Mouse (Mus musculus) hindbrain, postnatal 0 days (tissue): ENCODE measurements around the gene Mrpl4. TPM values are rescaled to one million over a fixed set of nuclear protein-coding genes. Genes with fewer than 3 reads are reported as not detected.
A peak's percentile ranks its signal among the peaks of the same experiment; 100 is the strongest.

ENCODE experiments used
- ATAC-seq: fragments of 200-750 bp; cut with Nextera tagmentation; 2 replicates; pipeline ENCODE4 v1.8.0; 2017; ENCODE audit warnings: mild to moderate bottlenecking, moderate TSS enrichment, moderate library complexity
- DNase-seq: peaks from one replicate; pipeline ENCODE4 v3.0.0-alpha.2; 2015; ENCODE audit warnings: low spot score
- H3K27ac ChIP-seq: fragments of 300-500 bp; sonication (generic); 2 replicates; pipeline ENCODE4 v1.5.1; 2014; ENCODE audit warnings: mild to moderate bottlenecking
- H3K27me3 ChIP-seq: fragments of 300-500 bp; sonication (generic); 2 replicates; pipeline ENCODE4 v1.6.1; 2014; ENCODE audit warnings: low read length, mixed read lengths; ENCODE audit not compliant: insufficient read depth
- H3K36me3 ChIP-seq: fragments of 300-500 bp; sonication (generic); 2 replicates; pipeline ENCODE4 v1.6.1; 2014; ENCODE audit warnings: low read length, mixed read lengths; ENCODE audit not compliant: insufficient read depth
- H3K4me1 ChIP-seq: fragments of 300-500 bp; sonication (generic); 2 replicates; pipeline ENCODE4 v1.6.1; 2014; ENCODE audit warnings: antibody characterized with exemption, low read length, mixed read lengths; ENCODE audit not compliant: insufficient read depth
- H3K4me2 ChIP-seq: fragments of 300-500 bp; sonication (generic); 2 replicates; pipeline ENCODE4 v1.6.1; 2014; ENCODE audit warnings: low read depth, mild to moderate bottlenecking, low read length, moderate library complexity, mixed read lengths
- H3K4me3 ChIP-seq: fragments of 300-500 bp; sonication (generic); 2 replicates; pipeline ENCODE4 v1.5.1; 2014; ENCODE audit warnings: low read length
- H3K9ac ChIP-seq: fragments of 300-500 bp; sonication (generic); replicated peaks from 2 replicates; pipeline ENCODE4 v1.6.1; 2014; ENCODE audit warnings: mild to moderate bottlenecking, low read length, moderate library complexity, mixed read lengths
- H3K9me3 ChIP-seq: fragments of 300-500 bp; sonication (generic); 2 replicates; pipeline ENCODE4 v1.6.1; 2016; ENCODE audit warnings: low read length, mixed read lengths
- CTCF ChIP-seq: IDR thresholded peaks from 2 replicates; pipeline ENCODE4 v1.5.1; 2016; ENCODE audit warnings: antibody characterized with exemption, control low read depth, low read depth
- WGBS: fragments of 180-500 bp; shearing (Covaris S2); extraction: QIAGEN DNeasy Blood & Tissue Kit; methylation state at CpG from one replicate; pipeline ENCODE4 v1.1.7; 2014; 5-methylcytosine and 5-hydroxymethylcytosine counted together
- polyA plus RNA-seq: library from polyadenylated mRNA; unstranded; fragments of >200 nt; fragmentation: Nextera tagmentation; extraction: Ambion mirVana; gene quantifications from 2 replicates; pipeline ENCODE4 v1.2.1, GENCODE M21; 2015
- total RNA-seq: library from RNA; depleted of rRNA; stranded (reverse); fragments of >200 nt; gene quantifications from 2 replicates; pipeline ENCODE4 v1.2.3, GENCODE M21; 2014; rRNA removed

Mrpl4 gene
- total RNA-seq (104 and 107 TPM in 2 replicates), polyA plus RNA-seq (117 and 124 TPM in 2 replicates)

DNA sequence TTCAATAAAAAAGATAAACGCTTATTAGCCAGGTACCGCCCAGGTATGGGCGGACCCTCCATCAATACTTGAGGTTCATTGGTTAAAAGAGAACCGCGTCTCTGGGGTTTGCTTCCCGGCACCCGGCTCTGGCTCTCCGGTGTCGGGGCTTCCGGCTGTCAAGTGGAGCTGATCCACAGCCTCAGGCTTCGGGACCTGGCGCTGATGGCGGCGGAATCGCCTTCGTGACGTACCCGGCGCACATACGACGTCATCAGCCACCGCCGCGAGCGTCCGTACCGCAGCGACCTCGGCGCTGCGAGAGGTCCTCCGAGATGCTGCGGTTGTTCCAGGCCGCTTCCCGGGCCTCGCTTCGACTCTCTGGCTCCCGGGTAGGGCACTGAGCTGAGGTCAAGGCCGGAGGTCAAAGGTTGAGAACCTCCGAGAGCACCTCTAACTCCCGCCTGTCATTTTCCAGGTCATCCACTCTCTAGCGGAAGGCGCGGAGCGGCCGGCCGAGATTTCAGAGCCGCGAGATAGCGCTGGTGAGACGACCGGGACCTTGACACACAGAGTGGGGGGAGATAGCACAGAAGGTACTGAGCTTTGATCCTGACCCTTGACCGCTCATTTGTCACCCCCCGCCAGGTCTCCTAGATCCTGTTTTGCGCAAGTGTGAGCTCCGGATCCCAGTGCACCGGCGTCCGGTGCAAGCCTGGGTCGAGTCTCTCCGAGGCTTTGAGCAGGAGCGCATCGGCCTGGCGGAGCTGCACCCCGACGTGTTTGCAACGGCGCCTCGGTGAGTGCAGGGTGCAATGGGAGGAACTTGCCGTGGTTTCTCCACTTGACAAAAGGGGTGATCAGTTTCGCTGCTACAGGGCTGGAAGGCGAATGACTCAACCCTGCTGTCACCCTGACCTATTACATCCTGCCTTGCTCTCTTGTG lies at the start of gene Mrpl4:
Gene Mrpl4 (plus strand): TSS at position 112 of the 925 bp plus-strand sequence.
- Histone ChIP-seq H3K27me3 (no peaks in the 10 kb centered on the region), H3K9ac (peak within 1 kb of the TSS; percentile 86), H3K4me1 (no peaks in the 10 kb centered on the region), H3K4me3 (peak within 1 kb of the TSS; percentile 87), H3K27ac (peak within 1 kb of the TSS; percentile 77), H3K36me3 (peaks cover 20% of the 10 kb centered on the region), H3K4me2 (peak within 1 kb of the TSS; percentile 86), H3K9me3 (no peaks in the 10 kb centered on the region)
- no peak for TF ChIP-seq CTCF
- WGBS: under 1% methylated on average over 72 of the region's 72 CpGs
- peak; percentile 95 for DNase-seq
- peak; percentile 92 for ATAC-seq

DNA sequence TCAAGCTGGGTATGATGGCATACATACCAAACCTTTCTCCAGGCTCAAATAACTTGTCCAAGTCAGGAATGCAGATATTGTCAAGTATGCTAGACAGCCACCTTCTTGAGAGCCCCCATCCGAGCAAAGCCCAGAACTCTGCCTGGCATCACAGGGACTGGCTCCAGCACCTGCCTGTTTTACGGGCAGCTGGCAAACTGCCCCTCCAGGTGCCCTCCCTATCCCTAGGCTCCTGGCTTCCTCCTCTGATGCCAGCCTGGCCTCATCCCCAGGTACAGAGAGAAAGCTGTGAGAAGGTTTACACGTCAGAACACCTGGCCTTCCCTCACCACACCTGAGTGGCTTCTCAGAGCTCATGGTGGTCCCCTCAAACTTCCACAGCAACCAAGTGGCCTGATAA lies 45.5 kb upstream of the Mrpl4 start:
- Histone ChIP-seq H3K36me3 (no peaks in the 10 kb centered on the region), H3K4me3 (no peak overlapping the region), H3K27ac (no peak overlapping the region), H3K27me3 (no peaks in the 10 kb centered on the region), H3K4me2 (no peak overlapping the region), H3K9ac (no peak overlapping the region), H3K4me1 (no peaks in the 10 kb centered on the region), H3K9me3 (no peaks in the 10 kb centered on the region)
- WGBS: 72% methylated on average over 3 of the region's 3 CpGs
- ATAC-seq: no peak
- DNase-seq: no peak
- TF ChIP-seq CTCF: no peak

DNA sequence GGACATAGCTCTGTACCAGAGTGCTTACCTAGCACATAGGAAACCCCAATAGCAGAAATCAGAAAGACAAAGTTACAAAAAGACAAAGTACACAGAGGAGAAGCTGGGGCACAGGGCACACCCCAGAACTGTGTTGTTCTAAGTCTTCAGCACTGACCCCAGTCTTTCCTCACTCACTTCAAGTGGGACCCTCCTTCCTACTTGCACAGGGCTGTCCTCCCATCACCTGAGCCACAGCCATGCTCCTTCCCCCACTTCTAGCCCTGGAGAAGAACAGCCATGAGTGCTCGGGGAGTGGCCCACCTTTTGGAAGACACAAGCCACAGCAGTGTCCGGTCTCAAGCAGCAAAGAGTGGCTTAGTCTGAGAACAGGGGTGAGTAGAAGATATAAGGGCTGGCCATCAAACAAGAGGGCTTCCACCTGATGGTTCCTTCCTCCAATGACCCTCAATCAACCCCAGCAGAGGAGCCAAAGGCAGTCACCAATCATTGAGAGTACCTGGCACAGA lies 43.1 kb upstream of the Mrpl4 start, which contains the start of gene Dnmt1:
Gene Dnmt1 (minus strand): TSS at position 459 of the 509 bp plus-strand sequence.
- ATAC-seq: no peak
- Histone ChIP-seq H3K4me2 (no peak within 1 kb of the TSS), H3K27me3 (no peaks in the 10 kb centered on the region), H3K9me3 (no peaks in the 10 kb centered on the region), H3K36me3 (no peaks in the 10 kb centered on the region), H3K4me1 (no peaks in the 10 kb centered on the region), H3K27ac (no peak within 1 kb of the TSS), H3K9ac (no peak within 1 kb of the TSS), H3K4me3 (no peak within 1 kb of the TSS)
- WGBS: 90% methylated on average over 2 of the region's 2 CpGs
- no peak for TF ChIP-seq CTCF
- DNase-seq: no peak

DNA sequence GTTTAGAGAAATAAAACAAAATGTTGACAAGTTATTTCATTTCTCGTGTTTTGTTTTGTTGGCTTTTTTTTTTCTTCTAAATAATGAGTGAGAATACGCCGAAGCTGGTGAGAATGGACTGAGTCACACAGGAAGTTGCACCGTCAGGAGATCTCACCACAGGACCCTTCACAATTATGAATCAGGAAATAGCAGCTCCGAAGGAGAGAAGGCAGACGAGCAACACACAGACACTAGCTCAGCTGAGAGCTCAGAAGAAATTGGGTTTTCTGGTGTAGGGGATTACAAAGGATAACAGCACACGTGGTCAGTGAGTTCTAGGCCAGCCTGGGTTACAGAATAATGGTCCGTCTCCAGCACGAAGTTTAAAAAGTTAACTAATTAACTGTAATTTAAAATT lies 41.0 kb upstream of the Mrpl4 start:
- H3K4me1 ChIP-seq: no peaks in the 10 kb centered on the region
- no peak for TF ChIP-seq CTCF
- no peak overlapping the region for H3K4me2 ChIP-seq
- no peaks in the 10 kb centered on the region for H3K27me3 ChIP-seq
- no peak overlapping the region for H3K9ac ChIP-seq
- no peak overlapping the region for H3K27ac ChIP-seq
- H3K9me3 ChIP-seq: no peaks in the 10 kb centered on the region
- DNase-seq (no peak), ATAC-seq (no peak)
- H3K4me3 ChIP-seq: no peak overlapping the region
- 75% methylated on average over 9 of the region's 9 CpGs for WGBS
- no peaks in the 10 kb centered on the region for H3K36me3 ChIP-seq

DNA sequence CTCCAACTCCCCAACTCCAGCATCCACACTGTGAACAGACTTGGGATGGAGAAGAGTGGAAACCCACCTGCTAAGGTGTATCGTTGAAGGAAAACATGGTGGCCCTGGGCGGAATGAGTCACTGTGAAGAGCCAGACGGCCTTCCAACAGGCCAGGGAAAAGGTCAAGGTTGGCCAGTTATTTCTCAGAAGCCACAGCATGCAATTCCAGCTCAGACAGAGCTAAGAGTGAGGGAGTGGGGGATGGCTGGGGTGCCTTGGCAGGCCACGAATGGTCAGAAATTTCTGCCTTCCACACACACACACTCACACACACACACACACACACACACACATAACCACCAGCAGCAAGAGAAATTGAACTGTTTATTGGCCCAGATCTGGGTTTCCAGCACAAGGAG lies 36.9 kb upstream of the Mrpl4 start:
- Histone ChIP-seq H3K9me3 (no peaks in the 10 kb centered on the region), H3K4me2 (no peak overlapping the region), H3K4me1 (no peaks in the 10 kb centered on the region), H3K4me3 (no peak overlapping the region), H3K27ac (no peak overlapping the region), H3K36me3 (no peaks in the 10 kb centered on the region; the same call in 1 of the 2 replicates), H3K27me3 (no peaks in the 10 kb centered on the region), H3K9ac (no peak overlapping the region)
- 85% methylated on average over 4 of the region's 4 CpGs for WGBS
- DNase-seq (no peak), ATAC-seq (no peak)
- no peak for TF ChIP-seq CTCF

DNA sequence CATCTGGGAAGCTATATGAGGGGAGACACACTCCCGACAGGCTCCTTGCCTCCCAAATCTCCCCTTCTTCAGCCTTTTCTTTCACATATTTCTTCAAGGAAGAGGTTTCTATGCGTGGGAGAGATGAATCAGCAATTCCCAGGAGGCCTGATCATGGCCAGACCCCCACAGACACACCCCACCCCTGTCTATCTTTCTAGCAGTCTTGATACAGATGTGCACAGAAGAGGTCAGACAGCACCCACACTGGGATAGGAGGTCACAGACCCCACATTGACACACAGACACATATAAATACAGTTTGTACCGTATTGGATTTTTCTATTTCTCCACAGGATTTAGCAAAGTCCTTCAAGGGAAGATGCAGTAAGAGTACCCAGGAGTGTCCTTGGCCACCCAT lies 36.5 kb upstream of the Mrpl4 start:
- Histone ChIP-seq H3K4me3 (no peak overlapping the region), H3K9me3 (no peaks in the 10 kb centered on the region), H3K27ac (no peak overlapping the region), H3K9ac (no peak overlapping the region), H3K4me2 (no peak overlapping the region), H3K36me3 (no peaks in the 10 kb centered on the region; the same call in 1 of the 2 replicates), H3K4me1 (no peaks in the 10 kb centered on the region), H3K27me3 (no peaks in the 10 kb centered on the region)
- no peak for DNase-seq
- no peak for TF ChIP-seq CTCF
- no peak for ATAC-seq
- whole genome bisulfite sequencing: 78% methylated on average over 3 of the region's 3 CpGs
